ENCODE assay signal across 17 mouse cellular contexts in genomic region chr3:87943586-87943985, GRCm38 (mm10). TPM values are rescaled to one million over a fixed set of nuclear protein-coding genes. Genes with fewer than 3 reads are reported as not detected.
"Had no signal": no experiment of that assay in that cellular context is flagged by ENCODE, and none has a peak within 500 bp of the region (broad histone marks: within the 10 kb centered on the region; RNA-seq: fewer than 3 reads in every experiment).

No protein-coding gene starts in this region.

- H3K4me3 ChIP-seq: liver, embryonic 13.5 days; lung, embryonic 15.5 days; megakaryocyte, embryonic 14.5 days; neural tube, embryonic 12.5 days had no signal

- DNase-seq: kidney, adult 8-10 months; kidney, postnatal 36 days; liver; liver, embryonic 13.5 days; liver, postnatal 0 days; lung, postnatal 14 days; midbrain, embryonic 14.5 days; retina, postnatal 1 day; right cerebral cortex, postnatal 4 days; spleen, adult 18-20 months; thymus, adult 2 months; thymus, postnatal 25 days had no signal

- H3K27ac ChIP-seq: liver, embryonic 13.5 days; lung, embryonic 15.5 days; macrophage; neural tube, embryonic 12.5 days had no signal

- H3K9me3 ChIP-seq: liver, embryonic 13.5 days; lung, embryonic 15.5 days; megakaryocyte, embryonic 14.5 days; neural tube, embryonic 12.5 days had no signal

- H3K27me3 ChIP-seq: neural tube, embryonic 12.5 days had no signal

- H3K9ac ChIP-seq: liver, embryonic 13.5 days; liver, postnatal 0 days; lung, embryonic 15.5 days had no signal

- ATAC-seq: intestine, embryonic 16.5 days; liver, postnatal 0 days had no signal

- H3K4me2 ChIP-seq: liver, embryonic 13.5 days; lung, embryonic 15.5 days; neural tube, embryonic 12.5 days had no signal

RNA-seq across cellular contexts. Expression of gene Crabp2, which starts 4.9 kb away (rescaled TPM):
- polyA plus RNA-seq: liver, postnatal 0 days; macrophage had no signal
